Mouse (Mus musculus) gastrocnemius, postnatal 25 days (tissue): ENCODE measurements around the gene Vmn2r49. TPM values are rescaled to one million over a fixed set of nuclear protein-coding genes. Genes with fewer than 3 reads are reported as not detected.
"Not testable (repeated sequence)": the region's sequence is repeated elsewhere in the genome, so short reads cannot be mapped to it uniquely, and the experiment has no call there.

Source experiments
- DNase-seq: peaks from one replicate; pipeline ENCODE4 v3.0.0; 2022
- long read RNA-seq, 2 experiments: library from polyadenylated mRNA; stranded (forward); transcript quantifications; one replicate each; pipeline ENCODE4 v2.0.0; 2021
- total RNA-seq, 2 experiments: library from RNA; stranded (reverse); gene quantifications; 1 replicate in 1 of 2; 2 replicates in 1 of 2; pipeline ENCODE4 v1.2.3; 2021

Gene Vmn2r49
- total RNA-seq = not detected
- long read RNA-seq, experiment 1 = 0 reads
- long read RNA-seq, experiment 2 = 0 reads

DNA sequence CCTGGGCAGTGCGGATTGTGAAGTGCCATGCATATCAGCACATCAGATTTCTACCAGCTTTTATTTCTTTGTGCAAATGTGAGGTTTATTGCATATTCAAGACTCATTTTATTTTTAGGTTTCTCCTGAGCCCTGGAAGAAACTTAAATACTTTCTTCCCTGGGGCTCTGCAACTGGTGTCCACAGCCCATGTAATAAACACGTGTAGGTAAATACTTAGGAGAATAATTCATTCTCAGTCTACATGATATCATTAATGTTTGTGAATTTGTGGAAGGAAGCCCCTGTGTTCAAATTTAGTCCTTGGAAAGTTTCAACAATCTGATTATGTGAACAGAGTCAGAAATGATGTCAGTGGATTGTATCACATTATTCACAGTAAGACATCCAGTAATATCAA is at the start of gene Vmn2r49:
Vmn2r49 (minus strand) TSS at position 101 of the 400 bp plus-strand sequence.
- not testable (repeated sequence) for DNase-seq

DNA sequence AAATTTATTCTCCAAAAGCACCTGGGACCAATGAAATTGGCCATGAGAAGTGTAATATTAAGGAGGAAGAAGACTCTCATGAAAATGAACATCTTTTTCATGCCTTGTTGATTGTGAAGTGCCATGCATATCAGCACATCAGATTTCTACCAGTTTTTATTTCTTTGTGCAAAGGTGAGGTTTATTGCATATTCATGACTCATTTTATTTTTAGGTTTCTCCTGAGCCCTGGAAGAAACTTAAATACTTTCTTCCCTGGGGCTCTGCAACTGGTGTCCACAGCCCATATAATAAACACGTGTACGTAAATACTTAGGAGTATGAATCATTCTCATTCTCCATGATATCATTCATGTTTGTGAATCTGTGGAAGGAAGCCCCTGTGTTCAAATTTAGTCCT is 38.6 kb downstream of the Vmn2r49 start, which contains the start of gene Vmn2r48:
Vmn2r48 (minus strand) TSS at position 101 of the 400 bp plus-strand sequence.
- not testable (repeated sequence) for DNase-seq

Other genes starting within 250 kb of the Vmn2r49 start
- not detected for gene Vmn2r46, start 221.7 kb downstream of the Vmn2r49 start, total RNA-seq
- not detected for gene Vmn2r47, start 150.9 kb downstream of the Vmn2r49 start, total RNA-seq
- gene Vmn2r48, start 38.7 kb downstream of the Vmn2r49 start, total RNA-seq = not detected
- not detected for gene Vmn2r50, start 61.0 kb upstream of the Vmn2r49 start, total RNA-seq
- gene Vmn2r51, start 113.5 kb upstream of the Vmn2r49 start, total RNA-seq = not detected
- gene Vmn2r52, start 184.3 kb upstream of the Vmn2r49 start, total RNA-seq = not detected